Mouse (Mus musculus) midbrain, embryonic 10.5 days (tissue): ENCODE data around the gene Amh. TPM values are rescaled to one million over a fixed set of nuclear protein-coding genes. Genes with fewer than 3 reads are reported as not detected.
"Not testable (repeated sequence)": the region's sequence is repeated elsewhere in the genome, so short reads cannot be mapped to it uniquely, and the experiment has no call there.

Experiments
- DNase-seq: peaks from one replicate; pipeline ENCODE4 v3.0.0-alpha.2; 2017; ENCODE audit warnings: low spot score
- H3K27ac ChIP-seq: fragments of 300-500 bp; sonication (generic); replicated peaks from 2 replicates; pipeline ENCODE4 v1.5.1; 2016; ENCODE audit warnings: mild to moderate bottlenecking
- H3K27me3 ChIP-seq: fragments of 300-500 bp; sonication (generic); 2 replicates; pipeline ENCODE4 v1.6.1; 2016; ENCODE audit warnings: low read depth, mild to moderate bottlenecking; ENCODE audit not compliant: poor library complexity, severe bottlenecking
- H3K36me3 ChIP-seq: fragments of 300-500 bp; sonication (generic); 2 replicates; pipeline ENCODE4 v1.6.1; 2016; ENCODE audit warnings: mild to moderate bottlenecking, moderate library complexity
- H3K4me1 ChIP-seq: fragments of 300-500 bp; sonication (generic); 2 replicates; pipeline ENCODE4 v1.6.1; 2016
- H3K4me3 ChIP-seq: fragments of 300-500 bp; sonication (generic); 2 replicates; pipeline ENCODE4 v1.5.1; 2016; ENCODE audit warnings: mild to moderate bottlenecking, moderate library complexity
- H3K9me3 ChIP-seq: fragments of 300-500 bp; sonication (generic); replicated peaks from 2 replicates; pipeline ENCODE4 v1.6.1; 2016; ENCODE audit warnings: mild to moderate bottlenecking
- WGBS: fragments of 180-500 bp; shearing (Covaris S2); methylation state at CpG from one replicate; pipeline ENCODE4 v1.1.7; 2016; 5-methylcytosine and 5-hydroxymethylcytosine counted together
- polyA plus RNA-seq: library from polyadenylated mRNA; unstranded; fragments of >200 nt; fragmentation: Nextera tagmentation; extraction: Ambion mirVana; gene quantifications from 2 replicates; pipeline ENCODE4 v1.2.1, GENCODE M21; 2016

Amh gene
- polyA plus RNA-seq, 1 experiment from 2014 or later: not detected

GRCm38 (mm10) chr10:80827870-80828420 is 22.9 kb downstream of the Amh start:
- DNase-seq: no peak
- peaks cover 31% of the 10 kb centered on the region for H3K36me3 ChIP-seq
- peaks cover 2% of the 10 kb centered on the region; the same call in 1 of the 2 replicates for H3K27me3 ChIP-seq
- WGBS: 90% methylated on average over 10 of the region's 10 CpGs
- peaks cover 60% of the 10 kb centered on the region for H3K4me1 ChIP-seq
- H3K4me3 ChIP-seq: peak overlapping the region; percentile 93
- H3K9me3 ChIP-seq: no peaks in the 10 kb centered on the region
- H3K27ac ChIP-seq: no peak overlapping the region

- not testable (repeated sequence) for DNase-seq, H3K27me3 ChIP-seq, H3K9me3 ChIP-seq, H3K27ac ChIP-seq
- H3K4me1 ChIP-seq: peaks cover 66% of the 10 kb centered on the region
- H3K36me3 ChIP-seq: peaks cover 31% of the 10 kb centered on the region
- peak overlapping the region; percentile 93 for H3K4me3 ChIP-seq
- 87% methylated on average over 9 of the region's 9 CpGs for WGBS
These were observed 23.5 kb downstream of the Amh start for GRCm38 (mm10) chr10:80828587-80828986.

GRCm38 (mm10) chr10:80829359-80830278 is 24.6 kb downstream of the Amh start:
- peaks cover 19% of the 10 kb centered on the region for H3K27me3 ChIP-seq
- 44% methylated on average over 1 of the region's 1 CpGs for WGBS
- peaks cover 34% of the 10 kb centered on the region for H3K36me3 ChIP-seq
- H3K4me1 ChIP-seq: peaks cover 70% of the 10 kb centered on the region
- peak overlapping the region; percentile 12; the same call in 1 of the 2 replicates for H3K4me3 ChIP-seq
- H3K9me3 ChIP-seq: peaks cover 4% of the 10 kb centered on the region
- H3K27ac ChIP-seq: no peak overlapping the region
- no peak for DNase-seq

- Histone ChIP-seq H3K9me3 (peaks cover 12% of the 10 kb centered on the region), H3K4me1 (peaks cover 76% of the 10 kb centered on the region), H3K4me3 (peak overlapping the region; percentile 22), H3K36me3 (peaks cover 34% of the 10 kb centered on the region), H3K27ac (peak overlapping the region; percentile 10), H3K27me3 (peaks cover 34% of the 10 kb centered on the region)
- peak; percentile 81 for DNase-seq
- 3% methylated on average over 9 of the region's 9 CpGs for WGBS
These were observed 26.1 kb downstream of the Amh start for GRCm38 (mm10) chr10:80831136-80831535.

GRCm38 (mm10) chr10:80832818-80833217 is 27.8 kb downstream of the Amh start:
- peaks cover 80% of the 10 kb centered on the region for H3K4me1 ChIP-seq
- no peak for DNase-seq
- H3K9me3 ChIP-seq: peaks cover 12% of the 10 kb centered on the region
- H3K4me3 ChIP-seq: no peak overlapping the region
- H3K36me3 ChIP-seq: peaks cover 31% of the 10 kb centered on the region
- H3K27me3 ChIP-seq: peaks cover 50% of the 10 kb centered on the region
- 0 out of 2 replicates have a peak overlapping the region, but pooled peaks have one; percentile 49 for H3K27ac ChIP-seq
- 47% methylated on average over 7 of the region's 7 CpGs for WGBS

GRCm38 (mm10) chr10:80835617-80836016 is 30.6 kb downstream of the Amh start:
- Histone ChIP-seq H3K36me3 (peaks cover 5% of the 10 kb centered on the region), H3K9me3 (peaks cover 12% of the 10 kb centered on the region), H3K4me1 (peaks cover 75% of the 10 kb centered on the region), H3K27me3 (peaks cover 66% of the 10 kb centered on the region), H3K4me3 (peak overlapping the region; percentile 28), H3K27ac (peak overlapping the region; percentile 28)
- WGBS: 57% methylated on average over 30 of the region's 30 CpGs
- no peak for DNase-seq

GRCm38 (mm10) chr10:80836949-80837379 is 31.9 kb downstream of the Amh start:
- H3K27ac ChIP-seq: no peak overlapping the region
- H3K9me3 ChIP-seq: peaks cover 12% of the 10 kb centered on the region
- DNase-seq: no peak
- H3K4me1 ChIP-seq: peaks cover 72% of the 10 kb centered on the region
- peaks cover 79% of the 10 kb centered on the region for H3K27me3 ChIP-seq
- peaks cover 3% of the 10 kb centered on the region; the same call in 1 of the 2 replicates for H3K36me3 ChIP-seq
- 56% methylated on average over 7 of the region's 7 CpGs for WGBS
- H3K4me3 ChIP-seq: no peak overlapping the region

- H3K4me3 ChIP-seq: no peak overlapping the region
- no peak overlapping the region for H3K27ac ChIP-seq
- WGBS: 21% methylated on average over 2 of the region's 2 CpGs
- H3K4me1 ChIP-seq: peaks cover 64% of the 10 kb centered on the region
- H3K36me3 ChIP-seq: peaks cover 3% of the 10 kb centered on the region; the same call in 1 of the 2 replicates
- DNase-seq: no peak
- H3K27me3 ChIP-seq: peaks cover 87% of the 10 kb centered on the region
- peaks cover 12% of the 10 kb centered on the region for H3K9me3 ChIP-seq
These were observed 32.8 kb downstream of the Amh start for GRCm38 (mm10) chr10:80837827-80838226.

- 65% methylated on average over 2 of the region's 2 CpGs for WGBS
- peaks cover 12% of the 10 kb centered on the region for H3K9me3 ChIP-seq
- DNase-seq: no peak
- peaks cover 3% of the 10 kb centered on the region; the same call in 1 of the 2 replicates for H3K36me3 ChIP-seq
- peaks cover 87% of the 10 kb centered on the region for H3K27me3 ChIP-seq
- H3K4me3 ChIP-seq: no peak overlapping the region
- H3K4me1 ChIP-seq: peaks cover 62% of the 10 kb centered on the region
- H3K27ac ChIP-seq: no peak overlapping the region
These were observed 33.4 kb downstream of the Amh start for GRCm38 (mm10) chr10:80838346-80838912.

- 63% methylated on average over 6 of the region's 6 CpGs for WGBS
- Histone ChIP-seq H3K36me3 (no peaks in the 10 kb centered on the region), H3K4me3 (no peak overlapping the region), H3K9me3 (peaks cover 6% of the 10 kb centered on the region), H3K27me3 (peaks cover 87% of the 10 kb centered on the region), H3K27ac (no peak overlapping the region), H3K4me1 (peaks cover 64% of the 10 kb centered on the region)
- no peak for DNase-seq
These were observed 34.8 kb downstream of the Amh start for GRCm38 (mm10) chr10:80839848-80840247.

GRCm38 (mm10) chr10:80841685-80842084 is 36.6 kb downstream of the Amh start:
- Histone ChIP-seq H3K4me3 (no peak overlapping the region), H3K36me3 (no peaks in the 10 kb centered on the region), H3K27me3 (peaks cover 86% of the 10 kb centered on the region), H3K27ac (no peak overlapping the region), H3K4me1 (peaks cover 54% of the 10 kb centered on the region), H3K9me3 (no peaks in the 10 kb centered on the region)
- no peak for DNase-seq
- WGBS: 90% methylated on average over 2 of the region's 2 CpGs

GRCm38 (mm10) chr10:80842334-80842733 is 37.3 kb downstream of the Amh start:
- Histone ChIP-seq H3K4me1 (peaks cover 48% of the 10 kb centered on the region), H3K4me3 (no peak overlapping the region), H3K9me3 (no peaks in the 10 kb centered on the region), H3K27ac (no peak overlapping the region), H3K27me3 (peaks cover 80% of the 10 kb centered on the region), H3K36me3 (no peaks in the 10 kb centered on the region)
- no peak for DNase-seq
- WGBS: 85% methylated on average over 15 of the region's 15 CpGs
